Mouse (Mus musculus): ENCODE results near the gene Vasp.

Gene Vasp

GRCm38 (mm10) chr7:19270509-19271237, 944 bp downstream of the Vasp start:
- no peak for DNase-seq (ENCODE audit: low spot score)

DNA sequence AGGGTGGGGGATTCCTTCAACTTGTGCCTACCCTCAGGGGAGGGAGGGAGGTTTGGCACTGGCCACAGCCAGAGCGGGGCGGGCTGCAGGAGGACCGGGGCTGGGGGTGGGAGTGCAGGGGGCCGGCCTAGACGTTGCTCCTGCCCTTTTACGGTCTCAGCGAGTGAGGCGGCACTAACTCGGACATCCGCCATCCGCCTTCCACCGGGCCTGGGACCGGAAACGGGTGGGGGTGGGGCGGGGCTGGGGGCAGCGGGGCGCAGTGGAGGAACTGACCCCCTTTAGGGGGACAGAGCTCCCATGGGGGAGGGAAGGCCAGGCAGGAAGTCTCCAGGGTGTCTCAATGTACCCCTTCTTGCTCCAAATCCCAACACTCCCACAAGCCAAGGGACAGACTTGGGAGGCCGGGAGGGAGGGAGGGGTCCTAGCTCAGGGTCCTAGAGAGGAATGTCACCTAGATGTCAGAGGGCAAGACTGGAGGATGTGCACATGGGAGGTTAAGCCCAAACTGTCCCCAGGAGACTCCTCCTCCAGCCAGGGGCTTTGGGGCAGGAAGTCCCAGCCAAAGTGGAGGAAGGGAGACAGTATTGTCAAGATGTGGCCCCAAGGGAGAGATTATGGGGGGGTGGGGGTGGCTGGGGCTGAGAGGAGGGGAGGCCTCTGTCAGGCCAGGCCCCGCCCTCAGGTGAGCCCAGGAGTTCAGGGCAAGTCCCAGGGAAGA, 1.7 kb downstream of the Vasp start:
- peak; percentile 57 for DNase-seq (ENCODE audit: low spot score)

DNA sequence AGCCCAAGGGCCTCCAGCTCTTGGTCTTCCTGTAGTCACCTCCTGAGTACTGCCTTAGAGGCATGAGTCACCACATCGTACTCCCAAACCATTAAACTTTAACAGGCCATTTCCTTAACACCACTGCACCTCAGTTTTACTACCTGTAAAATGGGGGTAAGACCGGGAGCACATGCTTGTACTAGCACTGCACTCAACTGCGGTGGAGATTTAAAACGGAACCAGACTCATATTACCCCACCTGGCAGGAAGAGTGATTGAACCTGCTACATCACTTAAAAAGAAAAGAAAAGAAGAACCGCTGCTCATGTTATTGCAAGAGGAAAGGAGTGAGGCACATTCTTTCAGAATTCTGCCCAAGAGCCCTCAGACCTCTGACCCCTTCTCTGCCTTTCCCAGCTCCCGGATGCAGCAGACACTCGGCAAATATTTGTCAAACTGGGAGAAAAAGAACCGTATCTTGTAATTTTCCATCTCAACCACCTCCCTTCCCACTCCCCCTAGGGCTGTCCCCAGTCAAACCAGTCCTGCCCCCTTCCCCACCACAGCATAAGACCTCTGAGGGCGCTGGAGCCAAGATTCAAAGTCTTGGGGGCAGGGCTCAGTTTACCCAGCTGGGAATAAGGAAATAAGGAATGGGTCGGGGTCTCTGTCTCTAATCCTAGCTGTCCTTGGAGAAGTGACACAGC, 2.5 kb downstream of the Vasp start:
- DNase-seq (ENCODE audit: low spot score), result no peak

DNA sequence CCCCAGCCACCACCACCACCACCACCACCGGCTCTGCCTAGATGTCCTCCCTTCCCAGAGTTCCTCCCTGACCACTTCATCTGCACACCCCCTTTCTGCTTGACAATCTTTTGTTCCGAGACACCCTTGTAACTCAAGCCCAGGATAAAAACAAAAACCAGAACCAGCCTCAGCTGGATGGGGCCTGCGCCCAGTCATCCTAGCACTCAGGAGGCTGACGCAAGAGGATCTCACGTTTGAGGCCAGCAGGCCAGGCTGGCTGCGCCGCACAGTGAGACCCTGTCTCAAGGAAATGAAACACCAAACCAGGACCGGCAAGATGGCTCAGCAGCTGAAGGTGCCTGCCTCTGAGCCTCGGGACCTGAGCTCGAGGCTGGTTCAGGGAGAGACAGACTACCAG, 4.6 kb downstream of the Vasp start:
- no peak for DNase-seq (ENCODE audit: low spot score)

DNA sequence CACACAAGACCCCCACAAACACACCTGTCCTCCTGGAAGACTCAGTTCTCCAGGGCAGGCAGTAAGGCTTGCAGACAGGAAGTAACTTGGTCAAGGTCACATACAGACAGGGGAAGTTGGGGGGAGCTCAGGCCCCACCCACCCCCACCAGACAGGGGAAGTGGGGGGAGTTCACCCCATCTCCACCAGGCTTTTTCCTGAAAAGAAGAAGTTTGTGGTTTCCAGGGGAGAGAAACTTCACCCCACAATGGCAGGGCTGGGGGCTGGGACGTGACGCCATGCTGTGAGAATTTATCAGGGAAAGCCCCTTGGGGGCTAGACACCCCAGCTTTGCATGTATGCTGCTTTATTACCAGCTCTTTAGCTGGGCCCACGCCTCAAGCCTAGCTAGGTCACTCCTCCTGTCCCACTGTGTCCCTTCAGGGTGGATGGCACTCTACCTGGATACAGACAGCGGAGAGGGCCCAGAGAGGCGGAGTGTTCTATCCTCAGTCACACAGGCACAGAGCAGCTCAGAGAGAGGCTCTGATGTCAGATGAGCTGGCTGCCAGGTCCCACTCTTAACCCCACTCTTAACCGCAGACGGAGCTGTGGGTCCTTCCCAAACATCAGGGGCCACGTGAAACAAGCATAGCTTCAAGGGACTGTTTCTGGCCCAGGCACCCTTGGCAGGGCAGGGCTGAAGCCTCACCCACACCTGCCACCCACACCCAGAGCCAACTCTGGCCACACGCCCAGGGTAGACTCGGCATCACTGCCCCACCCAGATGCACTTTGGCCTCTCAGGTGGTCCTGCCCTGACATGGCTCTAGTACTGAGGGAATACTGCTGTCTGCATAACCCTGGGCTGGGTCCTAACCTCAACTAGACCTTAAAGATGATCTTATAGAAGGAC, 5.4 kb downstream of the Vasp start:
- DNase-seq (ENCODE audit: low spot score), result no peak

GRCm38 (mm10) chr7:19265147-19265546, 6.5 kb downstream of the Vasp start:
- DNase-seq (ENCODE audit: low spot score), result no peak

GRCm38 (mm10) chr7:19258336-19258735, 13.3 kb downstream of the Vasp start:
- no peak for DNase-seq (ENCODE audit: low spot score)

- DNase-seq (ENCODE audit: low spot score), result peak; percentile 71
Observed at GRCm38 (mm10) chr7:19257390-19258022, 14.1 kb downstream of the Vasp start.

DNA sequence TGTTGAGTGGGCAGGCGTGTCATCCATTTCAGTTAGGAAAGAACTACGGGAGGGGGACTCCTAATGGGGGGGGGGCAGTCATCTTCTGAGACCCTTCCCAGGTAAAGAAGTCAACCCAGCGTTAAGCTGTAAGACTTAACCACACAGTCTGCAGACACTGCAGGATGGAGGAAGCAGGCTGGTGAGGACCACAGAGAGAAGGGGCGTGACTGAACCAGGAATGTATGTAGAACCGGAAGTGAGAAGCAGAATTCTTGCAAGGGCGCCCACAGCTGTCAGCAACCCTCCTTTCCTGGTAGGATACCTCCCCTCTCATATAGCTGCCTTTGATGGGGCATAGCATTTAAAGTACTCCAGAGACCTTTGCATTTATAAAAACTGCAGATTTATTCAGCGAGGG, 15.1 kb downstream of the Vasp start:
- DNase-seq (ENCODE audit: low spot score), result no peak

DNA sequence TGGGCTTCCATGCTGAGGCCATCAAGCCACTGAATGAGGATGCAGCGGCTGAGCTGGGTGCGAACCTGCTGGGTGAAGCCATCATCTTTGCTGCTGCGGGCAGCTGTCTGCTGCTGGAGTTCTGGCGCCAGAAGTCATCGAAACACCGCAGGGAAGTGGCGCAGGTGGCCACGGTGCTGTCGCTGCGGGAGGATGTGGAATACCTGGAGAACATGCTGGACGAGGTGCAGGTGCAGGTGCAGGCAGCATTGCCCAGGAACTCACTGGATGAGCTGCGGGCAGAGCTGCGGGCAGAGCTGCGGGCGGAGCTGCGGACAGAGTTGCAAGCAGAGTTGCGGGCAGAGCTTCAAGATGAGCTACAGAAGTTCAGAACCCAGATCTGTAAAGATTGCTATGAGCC, 16.2 kb downstream of the Vasp start:
- no peak for DNase-seq (ENCODE audit: low spot score)

- no peak for DNase-seq (ENCODE audit: low spot score)
Observed at GRCm38 (mm10) chr7:19253437-19253836, 18.2 kb downstream of the Vasp start.

DNA sequence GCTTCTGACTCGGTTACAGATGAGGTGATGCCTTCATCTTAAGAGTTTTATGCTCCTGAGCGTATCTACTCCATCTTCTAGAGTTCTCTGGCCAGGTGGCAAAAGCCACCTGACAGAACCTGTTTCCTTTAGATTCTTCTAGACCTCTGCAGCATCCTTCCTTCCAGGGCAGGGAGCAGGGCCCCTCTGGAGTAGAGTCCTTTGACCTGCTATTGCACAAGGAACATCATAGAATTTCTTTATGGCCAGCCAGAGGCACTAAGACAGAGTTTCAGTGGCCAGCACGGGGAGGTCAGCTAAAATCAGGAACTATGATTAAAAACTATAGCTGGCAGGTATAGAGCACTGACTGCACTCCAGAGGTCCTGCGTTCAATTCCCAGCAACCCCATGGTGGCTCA, 19.5 kb downstream of the Vasp start:
- DNase-seq (ENCODE audit: low spot score), result no peak

- DNase-seq (ENCODE audit: low spot score), result no peak
Observed at GRCm38 (mm10) chr7:19247511-19247910, 24.1 kb downstream of the Vasp start.

- DNase-seq (ENCODE audit: low spot score), result no peak
Observed at GRCm38 (mm10) chr7:19246855-19247254, 24.8 kb downstream of the Vasp start.

- no peak for DNase-seq (ENCODE audit: low spot score)
Observed at GRCm38 (mm10) chr7:19245083-19245482, 26.5 kb downstream of the Vasp start.

DNA sequence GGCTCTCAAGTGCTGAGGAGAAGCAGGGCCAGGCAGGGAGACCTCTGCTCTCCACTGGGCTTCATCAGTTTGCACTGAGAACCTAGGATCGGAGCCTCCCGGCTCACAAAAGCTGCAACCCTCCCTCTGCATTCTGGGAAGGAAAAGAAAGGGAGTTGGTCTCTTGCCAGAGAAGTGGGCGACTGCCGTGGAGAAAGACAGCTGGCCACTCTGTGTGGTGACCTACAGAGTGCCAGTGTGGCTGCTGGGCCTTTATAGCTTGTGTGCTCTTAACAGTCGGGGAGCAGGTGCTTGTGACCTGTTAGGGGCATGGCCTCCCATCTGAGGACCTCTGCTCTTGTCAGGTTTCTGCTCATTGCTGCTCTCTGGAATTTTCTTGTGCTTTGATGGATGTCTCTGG, 27.8 kb downstream of the Vasp start:
- DNase-seq (ENCODE audit: low spot score), result no peak

GRCm38 (mm10) chr7:19242005-19242404, 29.6 kb downstream of the Vasp start:
- DNase-seq (ENCODE audit: low spot score), result no peak

- no peak for DNase-seq (ENCODE audit: low spot score)
Observed at GRCm38 (mm10) chr7:19240905-19241463, 30.6 kb downstream of the Vasp start.

- no peak for DNase-seq (ENCODE audit: low spot score)
Observed at GRCm38 (mm10) chr7:19239986-19240385, 31.6 kb downstream of the Vasp start.

DNA sequence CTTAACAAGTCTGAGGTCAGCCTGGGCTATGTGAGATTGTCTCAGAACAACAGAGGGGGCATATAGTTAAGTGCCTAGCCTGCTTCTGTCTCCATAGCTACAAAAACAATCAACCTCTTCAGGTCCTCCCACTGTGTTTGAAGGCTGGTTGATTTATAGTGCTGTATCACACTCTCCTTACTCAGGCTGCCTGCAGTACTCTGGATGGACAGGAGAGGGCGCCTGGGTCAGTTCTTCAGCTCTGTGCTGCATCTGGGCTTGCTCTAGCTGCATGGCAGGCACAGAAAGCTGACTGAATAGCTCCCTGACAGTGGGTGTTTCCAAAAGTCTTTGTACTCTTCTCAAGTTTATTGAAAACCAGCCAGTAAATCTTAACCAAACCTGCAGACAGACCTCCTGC, 32.2 kb downstream of the Vasp start:
- DNase-seq (ENCODE audit: low spot score), result peak; percentile 96

GRCm38 (mm10) chr7:19238344-19238743, 33.3 kb downstream of the Vasp start:
- no peak for DNase-seq (ENCODE audit: low spot score)

Data from retina, embryonic 14.5 days (tissue).